Mouse (Mus musculus) gastrocnemius, adult 2 months (tissue): ENCODE measurements around the gene Ptprf. TPM values are rescaled to one million over a fixed set of nuclear protein-coding genes. Genes with fewer than 3 reads are reported as not detected.

ENCODE experiments used
- DNase-seq: peaks from one replicate; pipeline ENCODE4 v3.0.0; 2022
- H3K27ac ChIP-seq: fragments of 200-600 bp; 2 replicates; pipeline ENCODE4 v1.8.1; 2022; ENCODE audit warnings: mild to moderate bottlenecking
- H3K4me3 ChIP-seq: fragments of 200-600 bp; 2 replicates; pipeline ENCODE4 v1.8.1; 2022; ENCODE audit warnings: mild to moderate bottlenecking, moderate library complexity
- CTCF ChIP-seq: fragments of 200-600 bp; IDR thresholded peaks from 2 replicates; pipeline ENCODE4 v1.8.1; 2022; ENCODE audit warnings: antibody characterized with exemption, mild to moderate bottlenecking, moderate library complexity
- intact Hi-C: fragments of 180-260 bp; cut with DNase I; formaldehyde crosslinking; loops from one replicate; pipeline ENCODE4 v1.15.1; 2025
- total RNA-seq, 2 experiments: library from RNA; stranded (reverse); gene quantifications; 2 replicates each; pipeline ENCODE4 v1.2.3; 2021

The Ptprf gene
- total RNA-seq, 2 experiments from 2014 or later, result 1.5 to 2.5 TPM

GRCm38 (mm10) chr4:118238666-118239065, 52.5 kb downstream of the Ptprf start:
- TF ChIP-seq CTCF, result no peak
- intact Hi-C loops, result no loop called here
- no peak overlapping the region for H3K4me3 ChIP-seq

GRCm38 (mm10) chr4:118236871-118237270, 54.3 kb downstream of the Ptprf start:
- no peak for TF ChIP-seq CTCF
- no peak for DNase-seq
- H3K4me3 ChIP-seq, result no peak overlapping the region
- intact Hi-C loops, result no loop called here
- H3K27ac ChIP-seq, result no peak overlapping the region

More at GRCm38 (mm10) chr4:118238666-118239065, 52.5 kb downstream of the Ptprf start:
- H3K27ac ChIP-seq, result no peak overlapping the region
- DNase-seq, result no peak

GRCm38 (mm10) chr4:118234711-118235388, 56.4 kb downstream of the Ptprf start:
- Histone ChIP-seq H3K4me3 (no peak overlapping the region), H3K27ac (no peak overlapping the region)
- intact Hi-C loops, result no loop called here
- no peak for TF ChIP-seq CTCF
- DNase-seq, result no peak

- Histone ChIP-seq H3K27ac (no peak overlapping the region), H3K4me3 (no peak overlapping the region)
- no peak for TF ChIP-seq CTCF
- no peak for DNase-seq
- intact Hi-C loops, result no loop called here
Observed at GRCm38 (mm10) chr4:118233886-118234285, 57.3 kb downstream of the Ptprf start.

- no peak for TF ChIP-seq CTCF
- intact Hi-C loops, result no loop called here
- Histone ChIP-seq H3K27ac (no peak overlapping the region), H3K4me3 (no peak overlapping the region)
- no peak for DNase-seq
Observed at GRCm38 (mm10) chr4:118231861-118232260, 59.3 kb downstream of the Ptprf start.

GRCm38 (mm10) chr4:118229035-118229770, 62.0 kb downstream of the Ptprf start:
- DNase-seq, result no peak
- Histone ChIP-seq H3K27ac (no peak overlapping the region; the same call in 1 of the 2 replicates), H3K4me3 (no peak overlapping the region)
- TF ChIP-seq CTCF, result no peak
- intact Hi-C loops, result no loop called here

GRCm38 (mm10) chr4:118227398-118227797, 63.8 kb downstream of the Ptprf start:
- Histone ChIP-seq H3K27ac (no peak overlapping the region), H3K4me3 (no peak overlapping the region)
- no peak for DNase-seq
- TF ChIP-seq CTCF, result no peak
- intact Hi-C loops, result no loop called here

GRCm38 (mm10) chr4:118221261-118221660, 69.9 kb downstream of the Ptprf start:
- Histone ChIP-seq H3K27ac (no peak overlapping the region), H3K4me3 (no peak overlapping the region)
- TF ChIP-seq CTCF, result no peak
- intact Hi-C loops, result no loop called here
- DNase-seq, result no peak

GRCm38 (mm10) chr4:118220756-118221155, 70.4 kb downstream of the Ptprf start:
- intact Hi-C loops, result no loop called here
- H3K4me3 ChIP-seq, result no peak overlapping the region
- DNase-seq, result no peak
- no peak for TF ChIP-seq CTCF
- no peak overlapping the region for H3K27ac ChIP-seq

- DNase-seq, result no peak
- Histone ChIP-seq H3K27ac (no peak overlapping the region), H3K4me3 (no peak overlapping the region)
- no peak for TF ChIP-seq CTCF
- intact Hi-C loops, result loop anchor here (5.0 kb wide), 1 partner anchor 127 kb away; no protein-coding TSS in a partner anchor
Observed at GRCm38 (mm10) chr4:118219487-118219886, 71.7 kb downstream of the Ptprf start.

GRCm38 (mm10) chr4:118218521-118218920, 72.7 kb downstream of the Ptprf start:
- TF ChIP-seq CTCF, result no peak
- intact Hi-C loops, result loop anchor here (5.0 kb wide), 1 partner anchor 126 kb away; no protein-coding TSS in a partner anchor

GRCm38 (mm10) chr4:118216726-118217595, 74.2 kb downstream of the Ptprf start:
- peak; percentile 96 for TF ChIP-seq CTCF
- no peak overlapping the region for H3K27ac ChIP-seq
- intact Hi-C loops, result loop anchor here (1.0 to 5.0 kb wide), 2 partner anchors 76 to 125 kb away; no protein-coding TSS in a partner anchor
- DNase-seq, result peak; percentile 76
- H3K4me3 ChIP-seq, result no peak overlapping the region

More at GRCm38 (mm10) chr4:118218521-118218920, 72.7 kb downstream of the Ptprf start:
- DNase-seq, result no peak
- Histone ChIP-seq H3K4me3 (no peak overlapping the region), H3K27ac (no peak overlapping the region)

GRCm38 (mm10) chr4:118214891-118215290, 76.3 kb downstream of the Ptprf start:
- no peak for TF ChIP-seq CTCF
- no peak for DNase-seq
- Histone ChIP-seq H3K4me3 (no peak overlapping the region), H3K27ac (no peak overlapping the region)
- intact Hi-C loops, result loop anchor here (5.0 kb wide), 1 partner anchor 123 kb away; no protein-coding TSS in a partner anchor
